Mouse (Mus musculus): ENCODE data around the gene Nup54. TPM values are rescaled to one million over a fixed set of nuclear protein-coding genes. Genes with fewer than 3 reads are reported as not detected.

The Nup54 gene
- polyA plus RNA-seq, 1 experiment from 2014 or later, result 46.2 TPM

- 0 out of 2 replicates have a peak, but pooled peaks have one; percentile 18 for ATAC-seq (ENCODE audit: low FRiP score)
- Histone ChIP-seq H3K4me2 (replicated peaks) (no peak overlapping the region), H3K4me1 (peaks cover 5% of the 10 kb centered on the region), H3K36me3 (no peaks in the 10 kb centered on the region), H3K27me3 (no peaks in the 10 kb centered on the region), H3K4me3 (no peak overlapping the region), H3K27ac (0 out of 2 replicates have a peak overlapping the region, but pooled peaks have one; percentile 30), H3K9me3 (replicated peaks) (no peaks in the 10 kb centered on the region), H3K9ac (no peak overlapping the region)
- 83% methylated on average over 6 of the region's 6 CpGs for WGBS
These were observed 64.1 kb downstream of the Nup54 start for GRCm38 (mm10) chr5:92370891-92371290.

DNA sequence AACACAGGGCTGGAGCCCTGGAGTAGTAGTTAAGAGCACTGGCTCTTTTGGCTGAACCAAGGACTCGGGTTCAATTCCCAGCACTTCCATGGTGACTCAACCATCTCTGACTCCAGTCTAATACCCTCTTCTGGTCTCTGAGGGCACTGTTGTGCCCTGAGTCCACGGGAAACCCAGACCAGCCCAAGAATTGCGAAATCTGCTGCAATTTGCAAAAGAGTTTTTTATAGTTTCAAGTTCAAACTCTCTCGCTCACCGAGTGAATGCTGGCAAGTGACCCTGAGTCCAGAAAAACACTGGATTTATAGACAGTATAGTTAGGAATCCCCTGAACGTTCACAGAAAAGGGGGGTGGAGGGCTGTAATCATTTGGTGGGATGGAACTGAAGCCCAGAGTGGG is 64.6 kb downstream of the Nup54 start:
- H3K4me3 ChIP-seq, result no peak overlapping the region
- no peaks in the 10 kb centered on the region for H3K27me3 ChIP-seq
- no peaks in the 10 kb centered on the region for H3K9me3 ChIP-seq (replicated peaks)
- no peak overlapping the region for H3K4me2 ChIP-seq (replicated peaks)
- 84% methylated on average over 6 of the region's 6 CpGs for WGBS
- no peak overlapping the region for H3K27ac ChIP-seq
- H3K4me1 ChIP-seq, result peaks cover 5% of the 10 kb centered on the region
- no peaks in the 10 kb centered on the region for H3K36me3 ChIP-seq
- no peak overlapping the region for H3K9ac ChIP-seq
- ATAC-seq (ENCODE audit: low FRiP score), result no peak

DNA sequence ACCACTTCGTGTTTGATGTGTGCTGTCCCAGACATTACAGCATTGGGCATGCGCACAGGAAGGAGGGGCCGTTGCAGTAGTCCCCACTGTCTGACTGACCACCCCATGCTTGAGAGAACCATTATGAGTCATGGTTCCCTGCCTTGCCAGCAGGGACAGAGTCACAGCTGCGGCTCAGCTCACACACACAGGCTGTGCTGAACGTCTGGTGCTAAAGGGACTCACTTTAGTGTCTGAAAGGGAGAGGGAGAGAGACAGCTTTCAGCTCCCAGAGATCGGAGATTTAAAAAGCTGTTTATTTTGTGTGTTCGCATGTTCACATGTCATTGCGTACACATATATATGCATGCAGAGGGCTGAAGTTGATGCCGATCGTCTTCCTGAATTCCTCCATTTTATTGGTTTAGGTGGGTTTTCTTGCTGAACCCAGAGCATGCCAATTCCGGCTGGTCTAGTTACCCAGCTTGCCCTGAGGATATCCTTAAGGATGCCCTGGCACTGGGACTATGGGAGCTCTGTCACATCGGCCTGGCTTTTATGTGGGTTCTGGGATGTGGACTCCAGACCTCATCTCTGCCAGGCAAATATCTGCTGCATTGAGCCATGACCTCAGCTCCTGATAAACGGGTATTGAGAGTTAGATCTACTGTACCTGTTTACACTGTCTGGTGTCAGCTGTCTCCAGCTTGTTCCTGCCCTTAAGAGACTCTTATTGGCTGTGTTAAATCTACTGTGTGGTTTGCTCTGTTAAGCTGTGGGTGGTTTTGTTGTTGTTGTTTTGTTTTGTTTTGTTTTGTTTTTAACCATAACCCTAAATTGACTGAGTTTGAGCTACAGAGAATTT is 65.6 kb downstream of the Nup54 start:
- Histone ChIP-seq H3K36me3 (no peaks in the 10 kb centered on the region), H3K4me3 (no peak overlapping the region), H3K27me3 (no peaks in the 10 kb centered on the region), H3K9ac (no peak overlapping the region), H3K27ac (peak overlapping the region; percentile 12; the same call in 1 of the 2 replicates), H3K9me3 (replicated peaks) (no peaks in the 10 kb centered on the region), H3K4me1 (peaks cover 5% of the 10 kb centered on the region), H3K4me2 (replicated peaks) (no peak overlapping the region; the same call in 1 of the 2 replicates)
- peak; percentile 90 for ATAC-seq (ENCODE audit: low FRiP score)
- 69% methylated on average over 13 of the region's 13 CpGs for WGBS

- H3K4me1 ChIP-seq, result peaks cover 5% of the 10 kb centered on the region
- WGBS, result 75% methylated on average over 10 of the region's 10 CpGs
These were observed 66.6 kb downstream of the Nup54 start for GRCm38 (mm10) chr5:92368392-92368791.

GRCm38 (mm10) chr5:92366565-92366964 is 68.5 kb downstream of the Nup54 start:
- Histone ChIP-seq H3K27me3 (no peaks in the 10 kb centered on the region), H3K36me3 (no peaks in the 10 kb centered on the region), H3K4me1 (peaks cover 7% of the 10 kb centered on the region), H3K4me3 (no peak overlapping the region), H3K9ac (no peak overlapping the region), H3K4me2 (replicated peaks) (no peak overlapping the region), H3K9me3 (replicated peaks) (no peaks in the 10 kb centered on the region), H3K27ac (no peak overlapping the region)
- 81% methylated on average over 6 of the region's 6 CpGs for WGBS
- ATAC-seq (ENCODE audit: low FRiP score), result no peak

More at GRCm38 (mm10) chr5:92368392-92368791, 66.6 kb downstream of the Nup54 start:
- Histone ChIP-seq H3K27me3 (no peaks in the 10 kb centered on the region), H3K36me3 (no peaks in the 10 kb centered on the region), H3K9me3 (replicated peaks) (no peaks in the 10 kb centered on the region), H3K9ac (no peak overlapping the region), H3K4me2 (replicated peaks) (no peak overlapping the region), H3K4me3 (no peak overlapping the region), H3K27ac (no peak overlapping the region)
- ATAC-seq (ENCODE audit: low FRiP score), result no peak

Small RNAs within 50 kb of the gene (microRNA-seq; reads per million reads assigned to microRNA genes)
- not detected for gene Mir6415

Other genes starting within 250 kb of the Nup54 start
- gene U90926, start 219.8 kb downstream of the Nup54 start, polyA plus RNA-seq (2016; fragmentation: Nextera tagmentation; extraction: Ambion mirVana), result not detected in 2 replicates
- 0.36 and 0.53 TPM in 2 replicates for gene Ppef2, start 178.9 kb downstream of the Nup54 start, polyA plus RNA-seq (2016; fragmentation: Nextera tagmentation; extraction: Ambion mirVana)
- gene Naaa, start 157.0 kb downstream of the Nup54 start, polyA plus RNA-seq (2016; fragmentation: Nextera tagmentation; extraction: Ambion mirVana), result 8.2 and 9.5 TPM in 2 replicates
- 36.9 and 39.0 TPM in 2 replicates for gene Sdad1, start 124.7 kb downstream of the Nup54 start, polyA plus RNA-seq (2016; fragmentation: Nextera tagmentation; extraction: Ambion mirVana)
- not detected in 2 replicates for gene Cxcl9, start 107.1 kb downstream of the Nup54 start, polyA plus RNA-seq (2016; fragmentation: Nextera tagmentation; extraction: Ambion mirVana)
- 4.5 and 5.0 TPM in 2 replicates for gene Art3, start 103.4 kb downstream of the Nup54 start, polyA plus RNA-seq (2016; fragmentation: Nextera tagmentation; extraction: Ambion mirVana)
- 0.26 and 0.50 TPM in 2 replicates for gene Cxcl10, start 86.3 kb downstream of the Nup54 start, polyA plus RNA-seq (2016; fragmentation: Nextera tagmentation; extraction: Ambion mirVana)
- gene Scarb2, start 71.6 kb upstream of the Nup54 start, polyA plus RNA-seq (2016; fragmentation: Nextera tagmentation; extraction: Ambion mirVana), result 16.2 and 17.1 TPM in 2 replicates
- not detected in 2 replicates for gene Fam47e, start 119.8 kb upstream of the Nup54 start, polyA plus RNA-seq (2016; fragmentation: Nextera tagmentation; extraction: Ambion mirVana)
- 9.2 and 11.1 TPM in 2 replicates for gene Stbd1, start 167.8 kb upstream of the Nup54 start, polyA plus RNA-seq (2016; fragmentation: Nextera tagmentation; extraction: Ambion mirVana)
- 0.52 and 0.55 TPM in 2 replicates for gene Ccdc158, start 240.1 kb upstream of the Nup54 start, polyA plus RNA-seq (2016; fragmentation: Nextera tagmentation; extraction: Ambion mirVana)
- 5.8 and 6.5 TPM in 2 replicates for gene Shroom3, start 248.2 kb upstream of the Nup54 start, polyA plus RNA-seq (2016; fragmentation: Nextera tagmentation; extraction: Ambion mirVana)